Mouse (Mus musculus) right cerebral cortex, postnatal 25 days (tissue): ENCODE results near the gene Olfr1512.
"Not testable (repeated sequence)": the region's sequence is repeated elsewhere in the genome, so short reads cannot be mapped to it uniquely, and the experiment has no call there.

Experiments used
- DNase-seq: peaks from one replicate; pipeline ENCODE4 v3.0.0; 2022

Olfr1512 gene

GRCm38 (mm10) chr14:52379068-52379467 lies at the start of gene Olfr1512:
TSS of gene Olfr1512 (minus strand) at chr14:52379168.
- DNase-seq, result no peak

- DNase-seq, result no peak
Observed at GRCm38 (mm10) chr14:52427686-52428085, 48.7 kb upstream of the Olfr1512 start.

GRCm38 (mm10) chr14:52414273-52414672 lies 35.3 kb upstream of the Olfr1512 start, which contains the start of gene Olfr1510:
TSS of gene Olfr1510 (minus strand) at chr14:52414373.
- DNase-seq, result no peak

- not testable (repeated sequence) for DNase-seq
Observed at GRCm38 (mm10) chr14:52410142-52410919, 31.4 kb upstream of the Olfr1512 start.

- no peak for DNase-seq
Observed at GRCm38 (mm10) chr14:52397279-52397678, 18.3 kb upstream of the Olfr1512 start, which contains the start of gene Olfr1511. TSS of gene Olfr1511 (minus strand) at chr14:52397379.

GRCm38 (mm10) chr14:52390084-52390848 lies 11.3 kb upstream of the Olfr1512 start:
- not testable (repeated sequence) for DNase-seq

GRCm38 (mm10) chr14:52368741-52369140 lies 10.2 kb downstream of the Olfr1512 start:
- no peak for DNase-seq

GRCm38 (mm10) chr14:52356308-52356707 lies 22.7 kb downstream of the Olfr1512 start, which contains the start of gene Olfr1513:
TSS of gene Olfr1513 (minus strand) at chr14:52356408.
- no peak for DNase-seq

- DNase-seq, result no peak
Observed at GRCm38 (mm10) chr14:52339512-52339852, 39.5 kb downstream of the Olfr1512 start.

GRCm38 (mm10) chr14:52338751-52339511 lies 40.0 kb downstream of the Olfr1512 start:
- peak; percentile 40 for DNase-seq

- DNase-seq, result no peak
Observed at GRCm38 (mm10) chr14:52332171-52332570, 46.8 kb downstream of the Olfr1512 start.

GRCm38 (mm10) chr14:52331069-52331750 lies 47.8 kb downstream of the Olfr1512 start:
- no peak for DNase-seq

- no peak for DNase-seq
Observed at GRCm38 (mm10) chr14:52327910-52328812, 50.8 kb downstream of the Olfr1512 start, which contains the start of gene Sall2. TSS of gene Sall2 (minus strand) at chr14:52328762.

- DNase-seq, result no peak
Observed at GRCm38 (mm10) chr14:52327375-52327901, 51.5 kb downstream of the Olfr1512 start.

- no peak for DNase-seq
Observed at GRCm38 (mm10) chr14:52325890-52326289, 53.1 kb downstream of the Olfr1512 start.
